Mouse (Mus musculus) liver, postnatal 0 days (tissue): ENCODE measurements around the gene Slc13a3.

Experiments used
- CTCF ChIP-seq: sonication (generic); IDR thresholded peaks from 2 replicates; pipeline ENCODE4 v1.5.1; 2016; ENCODE audit warnings: antibody characterized with exemption, low read depth
- EP300 ChIP-seq: IDR thresholded peaks from 2 replicates; pipeline ENCODE4 v1.6.1; 2016; ENCODE audit warnings: antibody characterized with exemption, low read depth, mild to moderate bottlenecking

GRCm38 (mm10) chr2:165428694-165429093 is 44.3 kb downstream of the Slc13a3 start:
- TF ChIP-seq CTCF: no peak
- no peak for TF ChIP-seq EP300
